Mouse (Mus musculus): ENCODE measurements at regions not wholly inside any gene's neighbourhood (a gene's known extent, or its start where the extent isn't known, plus 50 kb on each side); places are given as distances from the start of the nearest gene placed in this dataset.

- in situ Hi-C loops (cut with MboI; ENCODE audit: unreplicated experiment in 2 of 2), result no loop called here
Measured at GRCm38 (mm10) chr5:105976076-105976475, 99.7 kb downstream of the Zfp326 start.

GRCm38 (mm10) chr5:105975275-105976011 is 99.1 kb downstream of the Zfp326 start:
- in situ Hi-C loops (cut with MboI; ENCODE audit: unreplicated experiment in 2 of 2), result no loop called here

GRCm38 (mm10) chr5:105974576-105975177 is 98.3 kb downstream of the Zfp326 start:
- in situ Hi-C loops (cut with MboI; ENCODE audit: unreplicated experiment in 2 of 2), result no loop called here
